Mouse (Mus musculus): ENCODE data around the gene Gstcd.

Gene Gstcd

GRCm38 (mm10) chr3:133007250-133007649 lies 84.6 kb downstream of the Gstcd start:
- DNase-seq, result no peak

- no peak for DNase-seq
These were observed 95.5 kb downstream of the Gstcd start for GRCm38 (mm10) chr3:132996299-132996698.

- no peak for DNase-seq
These were observed 95.9 kb downstream of the Gstcd start for GRCm38 (mm10) chr3:132995904-132996267.

- DNase-seq, result no peak
These were observed 96.5 kb downstream of the Gstcd start for GRCm38 (mm10) chr3:132995172-132995903.

GRCm38 (mm10) chr3:132986188-132986587 lies 105.6 kb downstream of the Gstcd start:
- DNase-seq, result no peak

- no peak for DNase-seq
These were observed 107.9 kb downstream of the Gstcd start for GRCm38 (mm10) chr3:132983845-132984485.

GRCm38 (mm10) chr3:132981968-132982367 lies 109.9 kb downstream of the Gstcd start:
- DNase-seq, result no peak

GRCm38 (mm10) chr3:132979781-132980461 lies 111.9 kb downstream of the Gstcd start:
- no peak for DNase-seq

- DNase-seq, result no peak
These were observed 125.6 kb downstream of the Gstcd start for GRCm38 (mm10) chr3:132966255-132966654.

GRCm38 (mm10) chr3:132964715-132965507 lies 126.9 kb downstream of the Gstcd start:
- DNase-seq, result no peak

GRCm38 (mm10) chr3:132962631-132963361 lies 129.0 kb downstream of the Gstcd start:
- DNase-seq, result no peak

GRCm38 (mm10) chr3:132950529-132950880 lies 141.3 kb downstream of the Gstcd start:
- no peak for DNase-seq

GRCm38 (mm10) chr3:132949791-132950528 lies 141.9 kb downstream of the Gstcd start, which contains the start of gene Npnt:
Gene Npnt (minus strand): TSS chr3:132950291.
- DNase-seq, result peak; percentile 7 to 8

- peak; percentile 4 to 9 for DNase-seq
These were observed 142.4 kb downstream of the Gstcd start for GRCm38 (mm10) chr3:132949380-132949790.

- DNase-seq, result no peak
These were observed 143.5 kb downstream of the Gstcd start for GRCm38 (mm10) chr3:132948298-132948795.

- no peak for DNase-seq
These were observed 145.7 kb downstream of the Gstcd start for GRCm38 (mm10) chr3:132946086-132946485.

GRCm38 (mm10) chr3:132945669-132946068 lies 146.2 kb downstream of the Gstcd start:
- no peak for DNase-seq

GRCm38 (mm10) chr3:132944609-132945008 lies 147.2 kb downstream of the Gstcd start:
- no peak for DNase-seq

GRCm38 (mm10) chr3:132944193-132944592 lies 147.6 kb downstream of the Gstcd start:
- DNase-seq, result no peak

- no peak for DNase-seq
These were observed 149.1 kb downstream of the Gstcd start for GRCm38 (mm10) chr3:132942778-132943177.

Data from cerebellum, postnatal 36 days (tissue).